Mouse (Mus musculus): ENCODE measurements at regions not wholly inside any gene's neighbourhood (a gene's known extent, or its start where the extent isn't known, plus 50 kb on each side); places are given as distances from the start of the nearest gene placed in this dataset.

DNA sequence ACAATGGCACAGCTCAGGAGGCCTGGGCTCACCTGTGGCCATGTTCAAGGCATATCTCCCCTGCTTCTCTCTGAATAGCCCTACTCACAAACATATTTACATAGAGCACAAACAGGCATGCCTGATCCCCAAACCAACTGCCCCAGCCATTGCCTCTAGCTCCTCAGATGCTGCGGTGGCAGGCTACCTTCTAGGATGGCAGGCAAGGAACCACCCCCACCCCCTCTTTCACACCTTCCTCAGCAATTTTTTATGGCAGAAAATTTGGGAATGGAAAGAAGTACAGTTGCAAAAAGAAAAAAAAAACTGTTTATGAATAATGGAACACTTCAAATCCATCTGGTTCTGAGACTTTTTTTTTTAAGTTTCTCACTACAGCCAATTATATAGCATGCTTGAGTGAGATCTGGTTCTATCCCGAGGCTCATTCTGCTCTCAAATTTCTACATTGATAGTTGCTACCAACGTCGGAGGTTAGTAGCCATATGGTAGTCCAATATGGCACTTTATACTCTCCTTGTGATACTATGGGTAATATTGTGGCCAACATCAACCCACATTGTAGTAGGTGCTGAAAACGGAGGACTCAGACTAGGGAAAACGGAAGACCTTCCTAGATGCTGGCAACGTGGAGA, 136.8 kb upstream of the Gm10295 start:
- DNase-seq (ENCODE audit: low spot score in 2 of 2), result no peak

GRCm38 (mm10) chr7:71475383-71475782, 124.1 kb upstream of the Gm10295 start:
- no peak for DNase-seq (ENCODE audit: low spot score in 2 of 2)

GRCm38 (mm10) chr7:71472384-71473141, 121.3 kb upstream of the Gm10295 start:
- no peak for DNase-seq (ENCODE audit: low spot score in 2 of 2)

- no peak for DNase-seq (ENCODE audit: low spot score in 2 of 2)
Observed at GRCm38 (mm10) chr7:71471658-71472383, 120.5 kb upstream of the Gm10295 start.

DNA sequence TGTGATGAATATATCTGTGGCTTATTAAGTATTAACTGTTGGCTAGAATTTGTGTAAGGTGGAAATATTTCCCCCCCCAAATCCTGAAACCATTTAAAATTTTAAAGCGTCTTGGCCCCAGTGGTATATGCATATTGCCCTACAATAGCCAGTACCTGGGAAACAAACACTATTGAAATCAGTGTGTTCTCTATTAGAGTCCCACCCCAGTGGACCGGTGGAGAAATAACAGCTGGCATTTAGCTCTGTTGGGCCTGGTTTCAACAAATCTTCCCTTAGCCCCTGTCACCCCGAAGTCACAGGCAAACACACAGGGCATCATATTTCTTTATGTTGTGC, 120.0 kb upstream of the Gm10295 start:
- DNase-seq (ENCODE audit: low spot score in 2 of 2), result no peak

DNA sequence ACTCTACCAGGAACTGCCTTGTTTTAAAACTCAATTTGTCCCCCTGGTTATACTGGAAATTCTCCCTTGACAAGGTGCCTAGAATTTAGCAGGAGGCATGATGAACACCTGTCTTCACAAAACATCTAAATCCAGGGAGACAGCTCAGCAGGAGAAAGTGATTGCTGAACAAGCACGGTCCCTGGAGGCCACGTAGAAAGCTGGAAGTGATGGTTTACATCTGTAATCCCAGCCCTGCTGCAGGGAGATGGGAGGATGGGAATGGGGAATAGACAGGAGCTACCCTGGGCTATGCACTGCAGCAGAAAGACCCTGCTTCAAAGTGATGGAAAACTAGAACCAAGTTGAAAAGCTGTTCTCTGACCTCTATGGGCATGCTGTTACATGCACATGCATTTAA, 119.1 kb upstream of the Gm10295 start:
- no peak for DNase-seq (ENCODE audit: low spot score in 2 of 2)

- no peak for DNase-seq (ENCODE audit: low spot score in 2 of 2)
Observed at GRCm38 (mm10) chr7:71469951-71470350, 118.7 kb upstream of the Gm10295 start.

GRCm38 (mm10) chr7:71467436-71468127, 116.3 kb upstream of the Gm10295 start:
- DNase-seq (ENCODE audit: low spot score in 2 of 2), result no peak

- DNase-seq (ENCODE audit: low spot score in 2 of 2), result no peak
Observed at GRCm38 (mm10) chr7:71464127-71464526, 112.8 kb upstream of the Gm10295 start.

- no peak for DNase-seq (ENCODE audit: low spot score in 2 of 2)
Observed at GRCm38 (mm10) chr7:71463565-71463964, 112.3 kb upstream of the Gm10295 start.

GRCm38 (mm10) chr7:71459805-71460204, 108.5 kb upstream of the Gm10295 start:
- DNase-seq (ENCODE audit: low spot score in 2 of 2), result no peak

DNA sequence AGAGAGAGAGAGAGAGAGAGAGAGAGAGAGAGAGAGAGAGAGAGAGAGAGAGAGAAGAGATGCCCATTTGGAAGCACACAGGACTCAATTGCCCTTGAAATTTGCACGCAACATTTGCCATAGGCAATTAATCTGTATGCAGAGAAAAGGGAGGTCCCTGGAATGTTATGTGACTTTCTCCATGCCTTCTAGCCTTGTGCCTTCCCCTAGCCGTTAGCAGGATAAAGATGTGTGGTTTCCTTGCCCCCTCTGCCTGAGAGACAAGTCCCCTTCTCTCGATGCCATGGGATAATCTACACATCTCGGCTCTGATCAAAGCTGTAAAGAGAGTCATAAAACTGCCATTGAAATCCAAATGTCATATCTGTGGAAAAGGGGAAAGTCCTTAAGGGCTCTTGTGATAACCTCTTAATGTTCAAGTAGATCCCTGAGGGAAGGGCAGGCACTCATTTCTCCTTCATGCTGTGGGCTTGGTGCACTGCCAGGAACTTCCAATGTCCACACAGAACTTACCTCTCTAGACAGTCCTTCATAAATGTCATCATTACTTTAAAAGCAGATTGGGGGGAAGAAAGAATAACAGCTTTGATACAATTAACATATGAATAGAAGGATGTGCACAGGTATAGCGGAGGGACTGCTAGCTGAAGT, 106.9 kb upstream of the Gm10295 start:
- no peak for DNase-seq (ENCODE audit: low spot score in 2 of 2)

GRCm38 (mm10) chr7:71457409-71458103, 106.3 kb upstream of the Gm10295 start:
- no peak for DNase-seq (ENCODE audit: low spot score in 2 of 2)

GRCm38 (mm10) chr7:71456421-71456820, 105.1 kb upstream of the Gm10295 start:
- no peak for DNase-seq (ENCODE audit: low spot score in 2 of 2)

- no peak for DNase-seq (ENCODE audit: low spot score in 2 of 2)
Observed at GRCm38 (mm10) chr7:71440330-71441240, 89.3 kb upstream of the Gm10295 start.

DNA sequence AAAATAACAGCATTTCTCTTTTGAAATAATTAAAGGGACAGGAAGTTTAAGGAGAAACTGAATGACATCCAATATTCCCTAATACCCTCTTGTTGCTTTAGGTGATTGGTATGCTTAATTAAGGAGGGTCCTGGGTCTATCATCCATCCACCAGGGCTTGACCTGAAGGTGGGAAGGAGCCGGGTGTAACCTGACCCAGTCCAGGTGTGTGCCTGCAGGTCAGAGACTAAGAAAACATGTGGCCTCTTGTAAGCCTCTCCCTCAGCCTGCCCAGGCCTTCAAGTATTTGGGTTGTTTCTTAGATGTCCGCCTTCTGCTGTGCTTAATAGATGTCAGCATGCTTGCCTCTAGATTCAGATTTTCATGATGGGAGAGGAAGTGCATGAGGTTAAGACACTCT, 74.7 kb upstream of the Gm10295 start:
- no peak for DNase-seq (ENCODE audit: low spot score in 2 of 2)

DNA sequence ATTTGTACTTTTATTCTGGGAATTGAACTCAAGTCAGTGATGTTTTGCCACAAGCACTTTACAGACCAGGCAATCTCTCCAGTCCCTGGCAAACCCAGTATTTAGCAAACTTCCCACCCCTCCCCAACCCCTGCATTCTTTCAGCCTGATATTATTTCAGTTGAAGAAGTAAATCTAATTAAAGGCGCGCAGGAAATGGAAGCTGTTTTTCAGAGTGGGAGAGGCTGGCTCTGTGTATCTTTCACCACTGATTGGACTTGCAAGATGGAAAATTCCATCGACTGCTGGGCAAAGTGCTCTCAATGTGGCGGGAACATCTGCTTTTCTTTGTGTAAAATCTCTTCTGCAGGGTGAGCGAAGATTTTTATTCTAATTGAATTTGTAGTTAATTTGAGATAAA, 68.0 kb upstream of the Gm10295 start:
- no peak for DNase-seq (ENCODE audit: low spot score in 2 of 2)

DNA sequence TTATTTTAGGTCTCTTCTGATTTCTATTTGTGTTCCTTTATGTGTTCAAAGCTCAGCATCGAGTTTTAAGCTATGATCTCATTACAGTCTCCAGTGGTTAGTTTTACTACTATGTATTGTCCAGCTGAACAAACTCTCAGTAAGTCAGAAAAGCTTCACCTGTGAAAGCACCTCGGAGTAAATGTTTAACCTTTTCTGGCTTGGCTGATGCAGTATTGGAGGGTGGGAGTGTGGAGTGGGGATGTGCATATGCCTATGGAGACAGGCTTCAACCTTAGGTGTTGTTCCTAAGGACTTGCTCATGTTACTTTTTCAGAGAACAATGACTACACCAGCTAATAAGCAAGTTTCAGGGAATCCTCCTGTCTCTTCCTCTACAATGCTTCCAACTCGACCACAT, 67.6 kb upstream of the Gm10295 start:
- DNase-seq (ENCODE audit: low spot score in 2 of 2), result no peak

GRCm38 (mm10) chr7:71414756-71415155, 63.5 kb upstream of the Gm10295 start:
- DNase-seq (ENCODE audit: low spot score in 2 of 2), result no peak

- DNase-seq (ENCODE audit: low spot score in 2 of 2), result no peak
Observed at GRCm38 (mm10) chr7:71413121-71413520, 61.8 kb upstream of the Gm10295 start.
